Mouse (Mus musculus): ENCODE results near the gene Ccdc124. TPM values are rescaled to one million over a fixed set of nuclear protein-coding genes. Genes with fewer than 3 reads are reported as not detected.
A peak's percentile ranks its signal among the peaks of the same experiment; 100 is the strongest.
"Not testable (repeated sequence)": the region's sequence is repeated elsewhere in the genome, so short reads cannot be mapped to it uniquely, and the experiment has no call there.

Ccdc124 gene
- polyA plus RNA-seq, 1 experiment = 38.1 TPM

- DNase-seq (ENCODE audit: low read depth) = not testable (repeated sequence)
Measured at GRCm38 (mm10) chr8:70822594-70822993, 51.1 kb downstream of the Ccdc124 start.

DNA sequence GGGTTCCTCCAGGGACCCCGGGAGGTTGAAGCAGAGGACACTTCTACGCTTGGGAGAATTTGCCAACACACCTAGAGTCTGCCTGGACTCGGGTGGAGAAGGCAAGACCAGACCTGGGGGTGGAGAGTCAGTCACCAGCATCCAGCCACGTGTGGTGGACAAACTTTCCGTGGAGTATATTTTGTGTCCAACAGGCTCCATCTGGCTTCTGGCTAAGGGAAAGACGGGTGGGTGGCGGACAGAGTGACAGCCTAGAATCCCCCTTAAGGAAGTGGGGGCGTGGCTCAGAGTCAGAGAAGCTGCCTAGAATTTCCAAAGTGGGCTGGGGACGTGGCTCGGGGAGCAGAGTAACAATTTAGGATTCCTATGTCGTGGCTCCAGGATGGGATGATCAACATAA is 51.7 kb downstream of the Ccdc124 start:
- no peak for DNase-seq (ENCODE audit: low read depth)

DNA sequence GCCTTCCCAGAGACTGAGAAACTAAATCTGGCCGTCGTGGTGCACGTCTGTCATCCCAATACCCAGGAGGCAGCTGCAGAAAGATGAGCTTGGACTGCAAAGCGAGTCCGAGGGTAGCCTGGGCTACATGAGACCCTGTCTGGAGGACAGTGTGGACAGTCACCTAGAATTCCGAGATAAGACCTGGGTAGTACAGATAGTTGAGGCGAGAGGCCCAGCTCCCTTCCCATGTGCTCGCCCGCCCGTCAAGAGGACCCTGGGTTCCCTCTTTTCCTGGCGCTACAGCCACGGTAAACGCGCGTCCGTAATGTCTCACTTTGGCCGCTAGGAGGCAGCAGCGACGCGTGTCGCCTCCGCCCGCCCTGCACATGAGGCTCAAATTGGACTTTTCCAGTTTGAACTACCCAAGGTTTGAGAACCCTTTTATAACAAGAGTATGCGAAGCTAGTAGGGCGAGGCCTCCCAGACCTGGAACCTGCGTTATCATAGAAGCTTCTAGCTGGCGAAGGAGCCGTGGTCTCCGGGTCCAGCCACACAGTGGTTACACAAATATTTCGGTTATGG is 52.3 kb downstream of the Ccdc124 start:
- no peak for DNase-seq (ENCODE audit: low read depth)

DNA sequence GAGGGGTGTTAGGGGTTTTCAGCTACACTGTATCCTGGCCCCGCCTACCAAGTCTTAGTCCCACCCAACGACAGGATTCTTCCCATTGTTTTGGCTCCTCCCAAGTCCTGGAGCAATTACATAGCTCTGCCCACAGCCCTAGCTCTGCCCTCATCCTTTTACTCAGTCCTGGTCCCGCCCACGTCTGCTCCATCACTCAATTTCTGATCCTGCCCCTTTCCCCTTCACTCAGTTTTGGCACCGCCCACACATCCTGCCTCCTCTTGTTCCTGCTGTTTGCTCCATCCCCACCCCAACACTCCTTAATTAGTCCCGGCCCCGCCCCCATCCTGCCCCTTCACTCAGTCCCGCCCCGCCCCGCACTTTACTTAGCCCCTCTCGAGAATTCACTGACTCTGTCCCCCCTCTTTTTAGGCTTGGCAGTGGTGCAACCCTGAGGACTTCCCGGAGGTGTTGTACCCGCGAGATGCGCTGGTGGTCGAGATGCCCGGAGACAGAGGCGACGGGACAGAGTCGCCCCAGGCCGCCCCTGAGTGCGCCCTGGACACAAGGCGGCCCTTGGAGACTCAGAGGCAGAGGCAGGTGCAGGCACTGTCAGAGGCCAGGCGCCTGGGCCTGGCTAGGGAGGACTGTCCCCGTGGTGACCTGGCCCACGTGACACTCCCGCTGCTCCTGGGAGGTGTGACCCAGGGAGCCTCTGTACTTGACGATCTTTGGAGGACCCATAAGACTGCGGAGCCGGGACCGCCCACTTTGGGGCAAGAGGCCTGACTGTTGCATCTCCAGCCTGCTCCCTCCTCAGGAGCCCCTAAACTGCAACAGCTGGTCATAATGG is 53.4 kb downstream of the Ccdc124 start:
- peak; percentile 60 for DNase-seq (ENCODE audit: low read depth)

Other genes starting within 250 kb of the Ccdc124 start
- 4.5 and 5.5 TPM in 2 replicates for gene Gdf15, start 241.5 kb downstream of the Ccdc124 start, polyA plus RNA-seq (2012; rRNA removed)
- gene Pgpep1, start 213.5 kb downstream of the Ccdc124 start, polyA plus RNA-seq (2012; rRNA removed) = 69.8 and 71.9 TPM in 2 replicates
- gene Lsm4, start 200.7 kb downstream of the Ccdc124 start, polyA plus RNA-seq (2012; rRNA removed) = 90.7 and 91.6 TPM in 2 replicates
- 170 and 254 TPM in 2 replicates for gene Jund, start 175.0 kb downstream of the Ccdc124 start, polyA plus RNA-seq (2012; rRNA removed)
- gene Iqcn, start 170.5 kb downstream of the Ccdc124 start, polyA plus RNA-seq (2012; rRNA removed) = 0.55 and 1.0 TPM in 2 replicates
- 0.35 and 0.63 TPM in 2 replicates for gene Gm3336, start 155.4 kb downstream of the Ccdc124 start, polyA plus RNA-seq (2012; rRNA removed)
- gene Pde4c, start 150.2 kb downstream of the Ccdc124 start, polyA plus RNA-seq (2012; rRNA removed) = 9.4 and 9.9 TPM in 2 replicates
- gene Rab3a, start 119.3 kb downstream of the Ccdc124 start, polyA plus RNA-seq (2012; rRNA removed) = 55.5 and 56.3 TPM in 2 replicates
- gene Mpv17l2, start 113.0 kb downstream of the Ccdc124 start, polyA plus RNA-seq (2012; rRNA removed) = 127 and 143 TPM in 2 replicates
- gene Pik3r2, start 97.2 kb downstream of the Ccdc124 start, polyA plus RNA-seq (2012; rRNA removed) = 92.1 and 92.3 TPM in 2 replicates
- gene Mast3, start 68.9 kb downstream of the Ccdc124 start, polyA plus RNA-seq (2012; rRNA removed) = 56.6 and 85.2 TPM in 2 replicates
- 1.1 and 1.3 TPM in 2 replicates for gene Il12rb1, start 65.5 kb downstream of the Ccdc124 start, polyA plus RNA-seq (2012; rRNA removed)
- gene Arrdc2, start 34.2 kb downstream of the Ccdc124 start, polyA plus RNA-seq (2012; rRNA removed) = 134 and 150 TPM in 2 replicates
- gene Kcnn1, start 10.7 kb downstream of the Ccdc124 start, polyA plus RNA-seq (2012; rRNA removed) = 4.3 and 5.6 TPM in 2 replicates
- 0.46 and 0.69 TPM in 2 replicates for gene Slc5a5, start 18.8 kb upstream of the Ccdc124 start, polyA plus RNA-seq (2012; rRNA removed)
- 3,173 and 3,579 TPM in 2 replicates for gene Rpl18a, start 23.5 kb upstream of the Ccdc124 start, polyA plus RNA-seq (2012; rRNA removed)
- 27.7 and 32.4 TPM in 2 replicates for gene Map1s, start 32.0 kb upstream of the Ccdc124 start, polyA plus RNA-seq (2012; rRNA removed)

Data from gonadal fat pad, adult 2 months (tissue).